Mouse (Mus musculus) liver, embryonic 13.5 days (tissue): ENCODE results near the gene Srd5a1. TPM values are rescaled to one million over a fixed set of nuclear protein-coding genes. Genes with fewer than 3 reads are reported as not detected.

Experiments used
- ATAC-seq: fragments of 200-750 bp; cut with Nextera tagmentation; 2 replicates; pipeline ENCODE4 v1.8.0; 2017; ENCODE audit warnings: low read depth, mild to moderate bottlenecking, moderate number of reproducible peaks, moderate library complexity
- DNase-seq: peaks from one replicate; pipeline ENCODE4 v3.0.0; 2022
- H3K27ac ChIP-seq: fragments of 300-500 bp; sonication (generic); 2 replicates; pipeline ENCODE4 v1.5.1; 2015; ENCODE audit warnings: moderate library complexity, mild to moderate bottlenecking, inconsistent platforms
- H3K27me3 ChIP-seq: fragments of 300-500 bp; sonication (generic); 2 replicates; pipeline ENCODE4 v1.6.1; 2015; ENCODE audit warnings: mild to moderate bottlenecking, inconsistent platforms
- H3K36me3 ChIP-seq: fragments of 300-500 bp; sonication (generic); 2 replicates; pipeline ENCODE4 v1.6.1; 2015; ENCODE audit warnings: mild to moderate bottlenecking, inconsistent platforms
- H3K4me1 ChIP-seq: fragments of 300-500 bp; sonication (generic); replicated peaks from 2 replicates; pipeline ENCODE4 v1.6.1; 2015; ENCODE audit warnings: inconsistent platforms
- H3K4me2 ChIP-seq: fragments of 300-500 bp; sonication (generic); 2 replicates; pipeline ENCODE4 v1.6.1; 2015; ENCODE audit warnings: inconsistent platforms, mild to moderate bottlenecking, moderate library complexity
- H3K4me3 ChIP-seq: fragments of 300-500 bp; sonication (generic); replicated peaks from 2 replicates; pipeline ENCODE4 v1.5.1; 2015; ENCODE audit warnings: mild to moderate bottlenecking, inconsistent platforms
- H3K9ac ChIP-seq: fragments of 300-500 bp; sonication (generic); 2 replicates; pipeline ENCODE4 v1.6.1; 2015; ENCODE audit warnings: mild to moderate bottlenecking, inconsistent platforms
- H3K9me3 ChIP-seq: fragments of 300-500 bp; sonication (generic); replicated peaks from 2 replicates; pipeline ENCODE4 v1.6.1; 2016; ENCODE audit warnings: inconsistent platforms
- WGBS: fragments of 180-500 bp; shearing (Covaris S2); methylation state at CpG from one replicate; pipeline ENCODE4 v1.1.7; 2015; ENCODE audit not compliant: insufficient replicate concordance; 5-methylcytosine and 5-hydroxymethylcytosine counted together
- polyA plus RNA-seq: library from polyadenylated mRNA; unstranded; fragments of >200 nt; fragmentation: Nextera tagmentation; extraction: Ambion mirVana; gene quantifications from 2 replicates; pipeline ENCODE4 v1.2.1, GENCODE M21; 2015

Srd5a1 gene
- 4.7 TPM in 2 replicates for polyA plus RNA-seq

DNA sequence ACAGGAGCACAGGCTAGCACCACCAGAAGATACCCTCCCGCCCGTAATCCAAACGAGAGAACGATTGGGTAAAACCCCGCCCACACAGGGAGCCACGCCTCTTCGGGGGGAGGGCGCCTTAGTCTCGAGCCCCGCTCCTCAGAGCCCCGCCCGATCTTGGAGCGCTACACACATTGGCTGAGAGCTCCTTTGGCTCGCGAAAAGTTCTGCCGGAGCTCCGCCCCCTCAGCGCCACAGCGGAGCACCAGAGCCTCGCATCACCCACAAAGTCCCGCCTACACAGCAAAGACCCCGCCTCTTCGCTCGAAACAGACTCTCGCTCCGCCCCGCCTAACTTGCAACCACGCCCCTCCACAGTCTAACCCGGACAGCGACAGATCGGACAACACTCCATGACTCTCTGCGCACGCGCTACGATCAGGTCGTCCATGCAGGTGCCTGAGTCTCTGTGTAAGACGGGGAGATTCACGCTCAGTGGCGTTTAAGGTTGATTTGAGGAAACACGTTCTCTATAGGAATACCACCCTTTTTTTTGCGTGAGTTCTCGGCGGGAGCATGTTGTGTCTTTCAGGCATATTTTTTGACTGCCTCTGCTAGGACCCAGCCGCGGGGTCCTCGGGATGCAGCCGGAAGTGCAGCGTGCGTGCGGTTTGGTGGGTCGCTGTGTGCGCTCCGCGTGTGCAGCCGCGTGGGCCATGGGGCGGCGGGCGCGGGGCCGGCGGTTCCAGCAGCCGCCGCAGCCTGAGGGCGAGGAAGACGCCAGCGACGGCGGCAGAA lies at the start of gene Srd5a1:
Srd5a1 (minus strand) TSS at position 45 of the 777 bp plus-strand sequence.
- peak; percentile 97 for ATAC-seq
- Histone ChIP-seq H3K4me2 (peak within 1 kb of the TSS; percentile 98), H3K9me3 (no peaks in the 10 kb centered on the region), H3K27ac (peak within 1 kb of the TSS; percentile 44; the same call in 1 of the 2 replicates), H3K4me3 (peak within 1 kb of the TSS; percentile 96), H3K27me3 (peaks cover 7% of the 10 kb centered on the region; the same call in 1 of the 2 replicates), H3K9ac (peak within 1 kb of the TSS; percentile 86), H3K4me1 (peaks cover 29% of the 10 kb centered on the region), H3K36me3 (peaks cover 34% of the 10 kb centered on the region)
- under 1% methylated on average over 69 of the region's 69 CpGs for WGBS
- DNase-seq = peak; percentile 99

GRCm38 (mm10) chr13:69654508-69654907 lies 43.3 kb upstream of the Srd5a1 start:
- H3K36me3 ChIP-seq = no peaks in the 10 kb centered on the region
- H3K27ac ChIP-seq = no peak overlapping the region
- ATAC-seq = no peak
- no peaks in the 10 kb centered on the region for H3K9me3 ChIP-seq
- no peak for DNase-seq
- no peaks in the 10 kb centered on the region for H3K4me1 ChIP-seq
- WGBS = 34% methylated on average over 3 of the region's 3 CpGs
- H3K4me3 ChIP-seq = no peak overlapping the region
- no peak overlapping the region for H3K4me2 ChIP-seq
- H3K9ac ChIP-seq = no peak overlapping the region
- H3K27me3 ChIP-seq = no peaks in the 10 kb centered on the region

GRCm38 (mm10) chr13:69646481-69646880 lies 35.2 kb upstream of the Srd5a1 start:
- DNase-seq = no peak
- no peaks in the 10 kb centered on the region for H3K4me1 ChIP-seq

DNA sequence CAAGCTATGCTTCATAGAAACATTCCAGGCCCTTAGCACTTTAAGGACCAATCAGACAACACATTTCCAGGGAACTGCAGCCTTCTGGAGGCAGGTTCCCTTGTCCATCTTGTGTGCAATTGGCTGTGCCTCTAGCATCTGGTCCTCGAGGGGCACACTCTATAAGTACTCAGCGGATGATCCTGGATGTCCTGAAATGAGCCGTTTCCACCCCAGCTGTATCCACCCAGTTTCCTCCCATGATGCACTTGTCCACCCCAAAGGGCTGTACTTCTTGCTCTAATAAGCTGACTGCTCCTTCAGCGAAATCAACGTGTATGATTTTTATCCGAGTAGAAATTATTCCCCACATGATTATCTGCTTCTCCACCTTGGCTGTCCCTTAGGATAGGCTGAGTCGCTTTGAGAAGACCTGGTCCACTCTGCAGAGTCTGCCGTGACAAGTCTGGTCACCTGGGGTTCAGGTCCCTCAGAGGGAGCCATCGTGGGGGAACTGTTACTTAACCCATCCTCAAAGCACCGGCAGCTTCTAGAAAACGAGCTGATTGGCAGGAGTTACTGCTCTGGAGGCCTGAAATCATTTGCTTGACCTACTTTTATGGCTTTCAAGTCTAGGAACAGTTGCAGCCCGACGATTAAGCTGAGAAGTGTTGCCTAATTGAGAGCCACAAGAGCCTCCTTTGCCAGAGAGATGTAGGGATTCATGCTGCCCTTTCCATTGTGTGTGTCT lies 34.6 kb upstream of the Srd5a1 start:
- Histone ChIP-seq H3K4me2 (no peak overlapping the region), H3K36me3 (no peaks in the 10 kb centered on the region), H3K9me3 (no peaks in the 10 kb centered on the region), H3K4me3 (no peak overlapping the region), H3K9ac (no peak overlapping the region), H3K27ac (no peak overlapping the region), H3K27me3 (no peaks in the 10 kb centered on the region), H3K4me1 (no peaks in the 10 kb centered on the region)
- ATAC-seq (no peak), DNase-seq (no peak)
- WGBS = 56% methylated on average over 13 of the region's 13 CpGs

More at GRCm38 (mm10) chr13:69646481-69646880, 35.2 kb upstream of the Srd5a1 start:
- H3K4me3 ChIP-seq = no peak overlapping the region
- H3K4me2 ChIP-seq = no peak overlapping the region
- H3K9me3 ChIP-seq = no peaks in the 10 kb centered on the region
- H3K36me3 ChIP-seq = no peaks in the 10 kb centered on the region
- ATAC-seq = no peak
- 73% methylated on average over 9 of the region's 9 CpGs for WGBS
- H3K9ac ChIP-seq = no peak overlapping the region
- no peak overlapping the region for H3K27ac ChIP-seq
- no peaks in the 10 kb centered on the region for H3K27me3 ChIP-seq

DNA sequence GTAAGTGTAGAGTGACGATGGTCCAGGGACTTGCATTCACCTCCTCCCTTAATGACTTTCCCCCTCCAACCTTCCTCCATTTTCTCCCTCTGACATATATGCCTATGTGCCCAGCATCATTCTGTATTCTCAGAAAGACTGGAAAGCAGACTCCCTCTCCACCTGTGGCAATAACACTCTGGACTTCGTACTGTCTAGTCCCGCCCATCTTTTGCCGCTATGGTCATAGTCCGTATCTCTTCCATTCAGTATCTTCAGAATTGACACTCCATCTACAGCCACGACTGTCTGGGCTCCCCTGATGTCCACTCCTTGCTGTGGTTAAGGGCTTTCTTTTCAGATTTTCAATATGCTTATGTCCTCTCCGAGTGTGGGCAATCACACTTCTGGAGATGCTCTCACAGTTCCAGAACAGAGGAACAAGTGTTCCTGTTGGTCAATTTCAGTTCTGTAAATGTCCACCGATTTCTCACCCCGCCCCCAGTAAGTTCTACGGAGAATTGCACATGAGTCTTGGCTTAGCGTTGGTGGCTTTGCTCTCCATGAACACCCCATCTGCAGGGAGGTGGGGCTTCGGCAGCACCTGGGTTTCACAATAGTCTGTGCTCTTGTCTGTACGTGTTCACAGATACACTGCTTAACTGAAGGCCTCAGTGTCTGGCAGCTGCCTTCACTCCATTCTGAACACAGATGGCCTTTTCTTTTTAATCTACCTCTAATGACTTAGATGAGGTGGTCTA lies 33.4 kb upstream of the Srd5a1 start:
- WGBS = 64% methylated on average over 13 of the region's 13 CpGs
- no peak for DNase-seq

DNA sequence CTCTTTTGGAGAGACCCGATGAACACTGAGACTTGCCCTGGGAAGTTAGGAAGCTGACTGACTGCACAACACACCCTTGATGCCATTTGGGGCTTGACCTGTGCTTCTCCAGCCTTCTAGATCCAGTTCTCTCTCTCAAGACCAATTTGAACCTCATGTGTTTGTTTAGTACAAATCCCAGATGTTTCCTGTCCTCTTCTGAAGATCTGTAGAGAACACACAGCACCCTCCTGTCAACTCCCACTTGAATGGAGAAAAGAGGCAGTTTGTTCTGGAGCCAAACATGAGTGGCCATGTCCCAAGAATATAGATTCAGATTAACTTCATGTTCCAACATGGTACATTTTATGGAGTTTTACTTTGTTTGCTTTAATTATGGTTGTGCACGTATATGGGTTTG lies 32.7 kb upstream of the Srd5a1 start:
- H3K9ac ChIP-seq = no peak overlapping the region
- no peak overlapping the region for H3K27ac ChIP-seq
- WGBS = 68% methylated on average over 2 of the region's 2 CpGs
- ATAC-seq (no peak), DNase-seq (no peak)
- H3K36me3 ChIP-seq = peaks cover 17% of the 10 kb centered on the region
- H3K4me1 ChIP-seq = no peaks in the 10 kb centered on the region
- H3K27me3 ChIP-seq = no peaks in the 10 kb centered on the region
- H3K9me3 ChIP-seq = no peaks in the 10 kb centered on the region
- no peak overlapping the region for H3K4me3 ChIP-seq
- H3K4me2 ChIP-seq = no peak overlapping the region

More for the DNA sequence above, 33.4 kb upstream of the Srd5a1 start:
- Histone ChIP-seq H3K4me1 (no peaks in the 10 kb centered on the region), H3K9ac (no peak overlapping the region), H3K27ac (no peak overlapping the region), H3K27me3 (no peaks in the 10 kb centered on the region), H3K36me3 (peaks cover 10% of the 10 kb centered on the region; the same call in 1 of the 2 replicates), H3K9me3 (no peaks in the 10 kb centered on the region), H3K4me3 (no peak overlapping the region), H3K4me2 (no peak overlapping the region)
- ATAC-seq = no peak

GRCm38 (mm10) chr13:69642656-69643216 lies 31.5 kb upstream of the Srd5a1 start:
- H3K4me3 ChIP-seq = no peak overlapping the region
- H3K4me2 ChIP-seq = no peak overlapping the region
- no peak overlapping the region for H3K9ac ChIP-seq
- H3K27me3 ChIP-seq = no peaks in the 10 kb centered on the region
- WGBS = 58% methylated on average over 5 of the region's 5 CpGs
- DNase-seq (no peak), ATAC-seq (no peak; the same call in 1 of the 2 replicates)
- H3K9me3 ChIP-seq = no peaks in the 10 kb centered on the region
- no peak overlapping the region for H3K27ac ChIP-seq
- no peaks in the 10 kb centered on the region for H3K4me1 ChIP-seq
- H3K36me3 ChIP-seq = peaks cover 29% of the 10 kb centered on the region

DNA sequence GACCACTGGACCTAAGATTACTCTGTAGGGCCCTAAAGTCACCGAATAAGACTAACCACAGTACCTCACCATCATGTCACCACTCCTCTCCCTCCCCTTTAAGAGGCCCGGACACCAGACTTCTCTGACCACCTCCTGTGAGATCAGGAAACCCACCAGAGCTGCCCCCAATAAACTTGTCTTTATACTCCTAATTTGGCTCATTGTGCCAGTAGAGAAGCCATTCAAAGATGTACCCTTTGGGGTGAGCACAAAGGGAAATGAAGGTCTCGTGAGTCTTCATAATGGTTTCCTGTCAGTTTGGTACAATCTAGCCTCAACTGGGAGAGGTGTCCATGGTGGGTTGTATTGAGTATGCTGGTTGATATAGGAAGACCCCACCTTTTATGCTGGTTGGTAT lies 29.8 kb upstream of the Srd5a1 start:
- H3K4me1 ChIP-seq = no peaks in the 10 kb centered on the region
- H3K27ac ChIP-seq = no peak overlapping the region
- peaks cover 44% of the 10 kb centered on the region for H3K36me3 ChIP-seq
- ATAC-seq = no peak
- H3K9me3 ChIP-seq = no peaks in the 10 kb centered on the region
- no peak overlapping the region for H3K9ac ChIP-seq
- no peak overlapping the region for H3K4me3 ChIP-seq
- DNase-seq = no peak
- H3K4me2 ChIP-seq = no peak overlapping the region
- no peaks in the 10 kb centered on the region for H3K27me3 ChIP-seq
- WGBS = 61% methylated on average over 3 of the region's 3 CpGs

DNA sequence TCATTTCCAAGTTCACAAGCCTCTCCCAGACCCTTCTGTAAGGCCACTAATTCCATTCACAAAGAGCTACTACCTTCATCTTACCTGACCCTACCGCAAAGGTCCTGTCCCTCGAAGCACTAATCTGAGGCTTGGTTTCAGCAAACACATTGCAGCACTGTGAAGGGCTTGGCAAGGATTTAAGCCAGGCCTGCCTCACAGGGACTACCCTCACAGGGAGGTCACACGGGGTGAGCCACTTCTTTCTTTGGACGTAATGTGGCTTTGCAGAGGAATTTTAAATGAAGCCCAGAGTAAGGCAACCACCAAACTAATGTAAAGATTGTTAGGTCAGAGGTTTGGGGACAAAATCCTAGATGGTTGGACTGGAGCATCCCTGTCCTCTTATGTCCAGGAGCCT lies 29.3 kb upstream of the Srd5a1 start:
- no peaks in the 10 kb centered on the region for H3K27me3 ChIP-seq
- no peak overlapping the region for H3K27ac ChIP-seq
- no peak overlapping the region for H3K4me2 ChIP-seq
- no peak overlapping the region for H3K4me3 ChIP-seq
- DNase-seq (no peak), ATAC-seq (no peak)
- H3K9ac ChIP-seq = no peak overlapping the region
- H3K9me3 ChIP-seq = no peaks in the 10 kb centered on the region
- H3K4me1 ChIP-seq = no peaks in the 10 kb centered on the region
- H3K36me3 ChIP-seq = peaks cover 49% of the 10 kb centered on the region
- 76% methylated on average over 4 of the region's 4 CpGs for WGBS

DNA sequence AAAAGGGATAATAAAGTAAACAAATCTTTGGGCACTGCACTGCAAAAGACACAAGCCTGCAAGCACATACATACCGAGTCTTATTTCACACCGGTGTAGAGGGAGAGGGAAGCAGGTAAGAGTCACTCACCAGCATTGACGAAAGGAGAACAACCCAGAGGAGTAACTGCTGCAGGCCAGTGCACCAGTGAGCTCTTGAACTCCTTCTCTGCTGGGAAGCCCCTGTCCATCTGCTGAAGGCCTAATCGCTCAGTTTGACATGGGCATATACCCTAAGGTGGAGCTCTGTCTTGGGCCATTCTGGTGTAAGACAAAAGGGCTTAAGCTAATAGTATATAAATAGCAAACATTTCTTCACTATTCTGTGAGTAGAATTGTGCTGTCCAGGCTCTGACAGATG lies 28.9 kb upstream of the Srd5a1 start:
- Histone ChIP-seq H3K9ac (no peak overlapping the region), H3K27ac (no peak overlapping the region), H3K36me3 (peaks cover 53% of the 10 kb centered on the region), H3K4me1 (no peaks in the 10 kb centered on the region), H3K4me3 (no peak overlapping the region), H3K4me2 (no peak overlapping the region), H3K9me3 (no peaks in the 10 kb centered on the region), H3K27me3 (no peaks in the 10 kb centered on the region)
- no peak for ATAC-seq
- DNase-seq = no peak
- 79% methylated on average over 4 of the region's 4 CpGs for WGBS

DNA sequence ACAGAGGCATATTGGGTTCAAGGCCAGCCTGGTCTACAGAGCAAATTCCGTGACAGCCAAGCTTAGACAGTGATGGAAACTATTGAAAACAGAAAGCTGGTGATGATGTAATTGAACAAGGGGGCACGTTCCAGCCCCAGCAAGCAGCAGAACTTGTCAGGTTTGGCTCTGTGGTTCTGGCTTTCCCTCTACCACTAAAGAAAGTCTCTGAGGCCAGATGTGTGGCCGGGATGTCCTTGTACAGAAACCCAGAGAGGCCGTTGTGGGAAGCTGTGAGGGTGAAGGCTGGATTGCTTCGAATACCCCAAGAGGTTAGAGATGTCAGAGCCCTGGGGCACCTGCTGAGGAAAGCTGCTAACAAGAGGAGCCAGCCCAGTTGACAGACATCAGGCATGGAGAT lies 28.0 kb upstream of the Srd5a1 start:
- 71% methylated on average over 5 of the region's 5 CpGs for WGBS
- H3K4me3 ChIP-seq = no peak overlapping the region
- peaks cover 62% of the 10 kb centered on the region for H3K36me3 ChIP-seq
- ATAC-seq (no peak), DNase-seq (no peak)
- H3K4me1 ChIP-seq = no peaks in the 10 kb centered on the region
- H3K4me2 ChIP-seq = no peak overlapping the region
- no peaks in the 10 kb centered on the region for H3K27me3 ChIP-seq
- no peak overlapping the region for H3K27ac ChIP-seq
- H3K9ac ChIP-seq = no peak overlapping the region
- no peaks in the 10 kb centered on the region for H3K9me3 ChIP-seq
